Mouse (Mus musculus) lung, postnatal 14 days (tissue): ENCODE measurements around the gene Fam189a1.

Experiments used
- DNase-seq: peaks from one replicate; pipeline ENCODE4 v3.0.0; 2021

Fam189a1 gene

DNA sequence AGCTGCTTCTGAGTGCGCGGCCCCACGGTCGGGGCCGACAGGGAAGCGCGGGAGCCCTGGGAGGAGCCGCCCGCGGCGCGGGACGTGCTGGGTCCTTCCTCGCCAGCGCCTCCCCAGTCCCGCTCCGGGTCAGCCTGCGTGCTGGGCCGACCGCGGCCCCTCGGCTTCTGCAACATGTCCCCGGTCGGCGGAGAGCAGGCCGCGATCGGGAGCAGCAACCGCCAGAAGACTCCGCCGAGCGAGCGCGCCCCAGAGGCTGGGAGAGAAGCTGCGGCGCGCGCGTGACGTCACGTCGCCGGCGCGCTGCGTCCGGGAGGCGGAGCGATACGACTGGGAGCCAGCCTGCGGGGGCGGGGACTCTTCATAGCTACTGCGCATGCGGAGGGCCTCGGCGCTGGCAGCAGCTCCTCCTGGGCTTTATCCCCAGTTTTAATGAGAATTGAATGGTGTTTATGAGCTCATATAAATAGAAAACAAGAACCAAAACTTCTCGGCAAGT lies 283.6 kb downstream of the Fam189a1 start, which contains the start of gene Nsmce3:
Gene Nsmce3, minus strand, starts transcription at position 255 of the 499 bp plus-strand sequence.
- DNase-seq: peak; percentile 96

GRCm38 (mm10) chr7:64871987-64872742 lies 284.2 kb downstream of the Fam189a1 start:
- DNase-seq: no peak

DNA sequence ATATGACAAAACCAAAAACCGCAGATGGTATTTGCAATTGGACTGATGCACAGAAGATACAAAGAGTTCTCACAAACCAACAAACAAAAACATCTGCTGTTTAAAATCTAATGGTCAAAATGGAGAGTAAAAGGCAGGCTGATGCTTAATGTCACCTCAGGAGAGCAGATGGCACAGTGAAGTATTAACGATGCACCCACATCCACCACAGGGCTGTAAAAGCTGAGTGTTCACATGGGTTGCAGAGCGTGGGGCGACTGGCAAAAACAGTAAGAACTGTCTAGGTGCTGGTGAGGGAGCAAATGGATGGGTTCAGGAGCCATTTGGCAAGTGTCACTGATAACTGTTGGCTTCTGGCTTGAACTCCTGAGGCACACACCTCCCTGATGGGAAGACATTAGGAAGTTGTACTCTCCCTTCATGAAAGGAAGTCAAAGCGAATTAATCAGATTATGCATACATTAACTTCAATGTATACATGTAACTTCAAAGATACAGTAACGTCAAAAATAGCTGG lies 286.8 kb downstream of the Fam189a1 start:
- no peak for DNase-seq

- no peak for DNase-seq
These were observed 292.8 kb downstream of the Fam189a1 start for GRCm38 (mm10) chr7:64863538-64863937.

DNA sequence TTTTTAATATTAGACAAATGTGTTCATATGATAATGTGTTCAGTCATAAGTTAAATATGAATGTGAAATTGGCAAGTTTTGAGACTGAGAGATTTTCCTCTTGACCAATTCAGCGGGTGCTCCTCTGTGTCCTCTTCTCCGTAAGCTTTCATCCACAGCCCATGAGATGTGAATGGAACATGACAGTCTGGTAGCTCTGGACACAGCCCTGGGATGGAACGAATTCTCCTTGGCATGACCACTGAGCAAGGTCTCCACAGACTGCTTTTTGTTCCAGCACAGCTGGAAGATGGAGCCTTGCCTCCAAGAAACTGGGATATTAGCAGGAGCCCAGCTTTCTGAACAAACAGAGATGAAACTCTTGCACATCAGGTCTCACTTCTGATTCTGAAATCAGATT lies 293.4 kb downstream of the Fam189a1 start:
- no peak for DNase-seq

GRCm38 (mm10) chr7:64856526-64857082 lies 299.8 kb downstream of the Fam189a1 start:
- DNase-seq: no peak

- no peak for DNase-seq
These were observed 300.4 kb downstream of the Fam189a1 start for GRCm38 (mm10) chr7:64855976-64856375.

DNA sequence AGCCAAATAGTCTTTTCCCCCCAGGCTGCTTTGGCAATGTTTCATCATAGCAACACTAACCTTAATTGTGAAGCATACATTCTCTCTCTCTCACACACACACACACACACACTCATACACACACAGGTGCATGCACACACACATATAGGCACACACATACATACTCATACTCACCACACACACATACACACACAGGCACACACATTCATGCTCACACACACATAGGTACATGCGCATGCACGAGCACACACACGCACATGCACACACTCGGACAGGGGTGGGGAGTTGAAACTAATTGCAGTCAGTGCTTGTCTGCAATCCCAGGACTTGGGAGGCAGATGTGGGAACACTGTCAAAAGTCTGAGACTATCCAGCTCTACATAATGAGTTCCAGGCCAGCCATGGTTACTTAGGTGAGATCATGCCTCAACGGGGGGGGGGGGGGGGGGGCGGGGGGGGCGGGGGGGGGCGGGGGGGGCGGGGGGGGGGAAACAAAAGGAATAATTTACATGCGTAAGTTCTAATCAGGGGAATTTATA lies 300.9 kb downstream of the Fam189a1 start:
- DNase-seq: no peak

DNA sequence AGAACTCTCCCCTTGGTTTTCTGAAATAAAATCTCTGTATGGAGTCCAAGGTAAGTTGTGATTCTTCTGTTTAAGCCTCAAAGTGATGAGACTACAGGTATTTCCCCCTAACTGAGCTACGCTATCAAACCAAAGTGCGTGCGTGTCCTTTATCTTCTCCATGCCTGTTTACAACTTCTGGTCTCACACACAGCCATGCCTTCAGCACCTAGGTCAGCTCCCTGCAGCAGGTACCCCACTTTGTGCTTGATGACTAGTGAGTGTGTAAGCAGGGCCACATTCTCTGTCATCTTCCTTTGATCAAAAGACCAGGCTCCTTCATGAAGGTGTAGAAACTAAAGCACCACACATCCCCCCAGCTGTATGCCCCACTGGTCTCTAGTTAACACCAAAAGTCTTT lies 305.6 kb downstream of the Fam189a1 start:
- DNase-seq: peak; percentile 32

DNA sequence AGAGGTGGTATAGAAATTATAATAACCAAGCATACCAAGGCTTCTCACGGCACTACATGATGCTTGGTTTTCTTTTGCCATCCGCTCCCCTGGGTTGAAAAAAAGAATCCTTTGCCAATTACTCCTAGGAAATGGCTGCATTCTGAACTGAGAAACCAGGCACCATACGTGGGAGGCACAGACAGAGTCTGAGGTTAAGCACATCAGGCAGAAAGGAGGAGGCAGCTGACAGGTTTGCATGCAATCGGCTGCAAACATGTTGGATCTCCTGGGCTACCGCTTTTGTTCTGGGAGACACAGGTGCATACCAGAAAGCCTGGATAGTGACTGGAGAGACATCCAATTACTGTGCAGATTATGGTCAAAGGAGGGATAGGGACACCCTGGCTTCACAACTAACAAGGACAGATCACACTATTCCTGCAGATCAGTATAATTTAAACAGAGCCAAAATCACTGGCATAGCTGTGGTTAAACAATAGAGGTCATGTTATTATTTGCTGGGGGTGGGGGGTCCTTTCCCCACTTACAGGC lies 308.9 kb downstream of the Fam189a1 start:
- no peak for DNase-seq

DNA sequence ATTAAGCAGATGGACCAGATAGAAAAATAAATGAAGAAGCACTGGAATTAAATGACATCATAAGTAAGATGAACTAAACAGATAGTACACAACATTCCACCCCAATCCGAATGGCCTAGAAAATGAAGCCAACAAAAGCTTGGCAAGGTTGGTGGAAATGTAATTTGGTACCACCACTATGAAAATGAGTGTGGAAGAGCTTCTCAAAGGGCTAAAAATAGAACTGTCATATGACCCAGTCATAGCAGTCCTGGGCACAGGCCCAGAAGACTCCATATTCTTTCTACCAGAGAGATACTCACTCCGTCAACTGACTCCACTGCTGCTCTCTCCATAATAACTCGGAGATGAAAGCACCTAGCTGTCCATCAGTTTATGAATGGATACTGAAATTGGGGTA lies 310.3 kb downstream of the Fam189a1 start:
- no peak for DNase-seq

DNA sequence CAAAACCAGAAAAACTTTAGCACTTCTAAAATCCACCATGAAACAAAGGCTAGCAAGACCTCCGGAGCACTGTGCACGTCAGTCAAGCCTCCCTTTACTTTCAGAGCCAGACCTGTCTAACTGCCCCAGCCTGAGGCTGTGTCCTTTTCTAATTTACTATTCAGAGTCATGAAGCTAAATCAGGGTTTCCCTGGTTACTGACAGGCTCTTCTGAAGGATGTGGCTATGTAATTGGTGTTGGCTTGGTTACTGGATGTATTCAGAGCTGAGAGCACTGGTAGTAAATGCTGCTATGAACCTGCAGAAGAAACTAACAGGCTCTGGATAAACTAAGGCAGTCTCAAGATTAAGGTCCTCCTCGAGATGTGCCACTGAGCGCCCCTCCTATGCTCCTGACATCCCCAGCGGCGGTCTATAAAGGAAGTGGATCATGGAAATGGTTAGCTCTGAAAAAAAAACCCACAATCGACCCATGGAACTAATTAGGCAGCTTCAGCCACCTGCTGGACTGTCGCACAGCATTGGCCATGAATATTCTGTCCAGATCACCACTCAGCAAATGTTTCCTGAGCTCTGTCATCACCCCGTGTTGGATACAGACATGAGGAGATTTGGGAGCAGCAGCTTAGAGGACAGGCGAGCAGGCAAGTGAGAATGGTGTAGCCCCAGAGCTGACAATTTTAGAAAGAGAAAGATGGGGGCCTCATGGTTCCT lies 315.3 kb downstream of the Fam189a1 start:
- DNase-seq: no peak

DNA sequence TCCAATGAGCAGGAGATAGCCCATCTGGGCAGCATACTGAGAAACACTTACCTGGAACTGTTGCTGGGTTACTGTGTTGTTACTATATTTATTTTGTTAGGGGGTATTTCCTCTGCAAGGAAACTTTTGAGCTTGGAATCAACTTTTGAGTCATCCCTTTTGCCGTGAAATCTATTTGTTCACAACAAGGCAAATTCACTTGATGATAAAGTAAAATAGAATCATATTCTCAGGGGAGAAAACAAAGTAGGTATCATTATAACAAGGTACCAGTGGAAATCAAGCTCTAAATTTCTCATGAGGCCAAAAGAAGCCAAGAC lies 315.8 kb downstream of the Fam189a1 start:
- DNase-seq: no peak

GRCm38 (mm10) chr7:64839801-64840575 lies 316.4 kb downstream of the Fam189a1 start:
- DNase-seq: peak; percentile 40

DNA sequence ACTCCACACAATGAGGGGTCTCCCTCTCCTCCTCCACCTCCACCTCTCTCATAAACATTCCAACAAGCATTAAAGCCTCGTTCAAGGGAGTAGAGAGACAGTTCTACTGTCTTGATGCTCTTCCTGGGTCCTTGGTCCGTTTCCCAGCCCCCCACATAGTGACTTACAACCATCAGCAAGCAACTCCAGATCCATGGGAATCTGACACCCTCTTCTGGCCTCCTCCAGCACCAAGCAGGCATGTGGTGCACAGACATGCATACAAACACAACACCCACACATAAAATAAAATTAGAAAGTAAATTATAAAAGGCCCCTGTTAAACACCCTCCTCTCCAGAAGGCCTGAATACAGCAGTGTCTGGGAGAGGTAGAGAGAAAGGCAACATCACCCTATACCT lies 317.1 kb downstream of the Fam189a1 start:
- DNase-seq: no peak

GRCm38 (mm10) chr7:64830214-64830995 lies 326.0 kb downstream of the Fam189a1 start:
- DNase-seq: no peak

DNA sequence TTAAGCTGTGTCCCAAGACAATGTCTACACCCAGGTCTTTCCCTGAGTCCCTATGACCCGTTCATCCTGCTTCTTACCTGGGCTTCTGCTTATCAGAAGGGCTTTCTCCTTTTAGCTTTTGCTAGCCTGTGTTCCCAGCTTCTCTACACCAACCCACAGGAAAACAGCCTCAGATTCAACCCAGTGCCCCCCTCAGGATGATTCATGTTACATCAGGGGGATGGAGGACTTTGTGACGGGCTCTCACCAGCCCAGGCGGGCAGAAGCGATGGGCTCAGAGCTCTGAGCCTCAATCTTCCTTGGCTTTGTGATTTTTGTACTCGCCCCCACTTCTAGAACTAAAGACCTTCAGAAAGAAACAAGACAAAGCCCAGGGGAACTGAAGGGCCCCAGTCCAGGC lies 335.3 kb downstream of the Fam189a1 start:
- no peak for DNase-seq

GRCm38 (mm10) chr7:64819683-64820082 lies 336.7 kb downstream of the Fam189a1 start:
- DNase-seq: no peak

GRCm38 (mm10) chr7:64808876-64809275 lies 347.5 kb downstream of the Fam189a1 start:
- DNase-seq: no peak

GRCm38 (mm10) chr7:64805100-64805499 lies 351.3 kb downstream of the Fam189a1 start:
- DNase-seq: no peak

GRCm38 (mm10) chr7:64795554-64795953 lies 360.8 kb downstream of the Fam189a1 start:
- DNase-seq: no peak

DNA sequence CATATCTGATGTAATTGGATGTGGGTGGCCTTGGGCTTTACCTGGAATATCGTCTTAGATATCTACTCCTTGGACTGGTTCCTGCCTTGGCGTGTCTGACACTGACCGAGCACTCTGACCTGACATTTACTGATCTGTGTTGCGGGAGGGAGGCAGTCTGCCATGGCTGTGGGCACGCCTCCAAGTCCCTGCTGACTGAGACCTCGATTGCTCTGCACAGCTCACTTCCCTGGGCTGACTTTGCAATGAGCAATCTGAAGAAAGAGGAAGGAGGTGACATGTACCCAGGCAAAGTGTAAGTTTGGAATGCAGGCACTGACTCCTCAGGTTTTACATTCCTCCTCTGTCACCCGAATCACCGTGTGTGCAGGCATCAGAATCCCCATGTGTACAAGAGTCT lies 364.3 kb downstream of the Fam189a1 start:
- peak; percentile 23 for DNase-seq
